Mouse (Mus musculus) heart, postnatal 0 days (tissue): ENCODE measurements around the gene Morn1.

Source experiments
- CTCF ChIP-seq: IDR thresholded peaks from 2 replicates; pipeline ENCODE4 v1.5.1; 2016; ENCODE audit warnings: antibody characterized with exemption, control low read depth, low read depth
- EP300 ChIP-seq: IDR thresholded peaks from 2 replicates; pipeline ENCODE4 v1.6.1; 2016; ENCODE audit warnings: antibody characterized with exemption, low read depth

GRCm38 (mm10) chr4:155151845-155152244 is 65.5 kb downstream of the Morn1 start:
- TF ChIP-seq CTCF (no peak), EP300 (no peak)
